Mouse (Mus musculus) forebrain, embryonic 12.5 days (tissue): ENCODE results near the gene Tmed2. TPM values are rescaled to one million over a fixed set of nuclear protein-coding genes. Genes with fewer than 3 reads are reported as not detected.
"Not testable (repeated sequence)": the region's sequence is repeated elsewhere in the genome, so short reads cannot be mapped to it uniquely, and the experiment has no call there.

Experiments used
- ATAC-seq: fragments of 200-750 bp; cut with Nextera tagmentation; 2 replicates; pipeline ENCODE4 v1.8.0; 2017; ENCODE audit warnings: moderate TSS enrichment; ENCODE audit not compliant: low FRiP score
- H3K27ac ChIP-seq: fragments of 300-500 bp; sonication (generic); 2 replicates; pipeline ENCODE4 v1.5.1; 2016; ENCODE audit warnings: mild to moderate bottlenecking
- H3K27me3 ChIP-seq: fragments of 300-500 bp; sonication (generic); 2 replicates; pipeline ENCODE4 v1.6.1; 2016; ENCODE audit warnings: mild to moderate bottlenecking
- H3K36me3 ChIP-seq: fragments of 300-500 bp; sonication (generic); replicated peaks from 2 replicates; pipeline ENCODE4 v1.6.1; 2016; ENCODE audit warnings: mild to moderate bottlenecking
- H3K4me1 ChIP-seq: fragments of 300-500 bp; sonication (generic); 2 replicates; pipeline ENCODE4 v1.6.1; 2016
- H3K4me2 ChIP-seq: fragments of 300-500 bp; sonication (generic); 2 replicates; pipeline ENCODE4 v1.6.1; 2016; ENCODE audit warnings: mild to moderate bottlenecking, moderate library complexity
- H3K4me3 ChIP-seq: fragments of 300-500 bp; sonication (generic); replicated peaks from 2 replicates; pipeline ENCODE4 v1.5.1; 2016; ENCODE audit warnings: mild to moderate bottlenecking
- H3K9ac ChIP-seq: fragments of 300-500 bp; sonication (generic); 2 replicates; pipeline ENCODE4 v1.6.1; 2016; ENCODE audit warnings: mild to moderate bottlenecking
- H3K9me3 ChIP-seq: fragments of 300-500 bp; sonication (generic); 2 replicates; pipeline ENCODE4 v1.6.1; 2016
- WGBS: fragments of 180-500 bp; shearing (Covaris S2); methylation state at CpG from one replicate; pipeline ENCODE4 v1.1.7; 2016; 5-methylcytosine and 5-hydroxymethylcytosine counted together
- polyA plus RNA-seq: library from polyadenylated mRNA; unstranded; fragments of >200 nt; fragmentation: Nextera tagmentation; extraction: Ambion mirVana; gene quantifications from 2 replicates; pipeline ENCODE4 v1.2.1, GENCODE M21; 2016

Tmed2 gene
- polyA plus RNA-seq, 1 experiment from 2014 or later, result 414 TPM

- no peaks in the 10 kb centered on the region for H3K9me3 ChIP-seq
- peak overlapping the region; percentile 82 for H3K4me3 ChIP-seq
- H3K36me3 ChIP-seq, result 0 out of 2 replicates have a peak, but pooled peaks cover 3% of the 10 kb centered on the region
- H3K27me3 ChIP-seq, result no peaks in the 10 kb centered on the region
- ATAC-seq, result no peak
- peak overlapping the region; percentile 74 for H3K4me2 ChIP-seq
- H3K4me1 ChIP-seq, result peaks cover 38% of the 10 kb centered on the region
- 71% methylated on average over 8 of the region's 8 CpGs for WGBS
- peak overlapping the region; percentile 56; the same call in 1 of the 2 replicates for H3K27ac ChIP-seq
- peak overlapping the region; percentile 76; the same call in 1 of the 2 replicates for H3K9ac ChIP-seq
Observed at GRCm38 (mm10) chr5:124529697-124530096, 10.8 kb upstream of the Tmed2 start.

- Histone ChIP-seq H3K9me3 (no peaks in the 10 kb centered on the region), H3K4me2 (peak within 1 kb of the TSS; percentile 74), H3K4me1 (peaks cover 38% of the 10 kb centered on the region), H3K4me3 (peak within 1 kb of the TSS; percentile 82), H3K36me3 (0 out of 2 replicates have a peak, but pooled peaks cover 3% of the 10 kb centered on the region), H3K27ac (peak within 1 kb of the TSS; percentile 82), H3K9ac (peak within 1 kb of the TSS; percentile 76), H3K27me3 (peaks cover 3% of the 10 kb centered on the region; the same call in 1 of the 2 replicates)
- ATAC-seq, result peak; percentile 96
- under 1% methylated on average over 86 of the region's 96 CpGs for WGBS
Observed at GRCm38 (mm10) chr5:124530655-124531582, 9.6 kb upstream of the Tmed2 start, which contains the start of gene Rilpl1. Rilpl1 (minus strand) TSS chr5:124531391.

- H3K27ac ChIP-seq, result peak overlapping the region; percentile 82
- ATAC-seq, result no peak
- no peaks in the 10 kb centered on the region for H3K9me3 ChIP-seq
- H3K4me2 ChIP-seq, result peak overlapping the region; percentile 74
- H3K27me3 ChIP-seq, result peaks cover 5% of the 10 kb centered on the region; the same call in 1 of the 2 replicates
- peak overlapping the region; percentile 82 for H3K4me3 ChIP-seq
- H3K9ac ChIP-seq, result peak overlapping the region; percentile 76
- 9% methylated on average over 14 of the region's 14 CpGs for WGBS
- peaks cover 39% of the 10 kb centered on the region for H3K4me1 ChIP-seq
- H3K36me3 ChIP-seq, result 0 out of 2 replicates have a peak, but pooled peaks cover 3% of the 10 kb centered on the region
Observed at GRCm38 (mm10) chr5:124531583-124531930, 8.9 kb upstream of the Tmed2 start.

- no peak overlapping the region for H3K4me2 ChIP-seq
- H3K9ac ChIP-seq, result 0 out of 2 replicates have a peak overlapping the region, but pooled peaks have one; percentile 13
- no peak for ATAC-seq
- no peaks in the 10 kb centered on the region for H3K36me3 ChIP-seq
- H3K4me1 ChIP-seq, result peaks cover 44% of the 10 kb centered on the region
- H3K4me3 ChIP-seq, result no peak overlapping the region
- H3K27ac ChIP-seq, result no peak overlapping the region
- H3K27me3 ChIP-seq, result peaks cover 10% of the 10 kb centered on the region; the same call in 1 of the 2 replicates
- WGBS, result 32% methylated on average over 7 of the region's 7 CpGs
- H3K9me3 ChIP-seq, result no peaks in the 10 kb centered on the region
Observed at GRCm38 (mm10) chr5:124532451-124532850, 8.0 kb upstream of the Tmed2 start.

- ATAC-seq, result no peak
- H3K36me3 ChIP-seq, result no peaks in the 10 kb centered on the region
- H3K4me2 ChIP-seq, result no peak overlapping the region
- 70% methylated on average over 5 of the region's 5 CpGs for WGBS
- H3K4me3 ChIP-seq, result no peak overlapping the region
- peaks cover 10% of the 10 kb centered on the region; the same call in 1 of the 2 replicates for H3K27me3 ChIP-seq
- no peaks in the 10 kb centered on the region for H3K9me3 ChIP-seq
- peaks cover 24% of the 10 kb centered on the region for H3K4me1 ChIP-seq
- no peak overlapping the region for H3K9ac ChIP-seq
- no peak overlapping the region for H3K27ac ChIP-seq
Observed at GRCm38 (mm10) chr5:124535016-124535415, 5.5 kb upstream of the Tmed2 start.

GRCm38 (mm10) chr5:124536776-124537175, 3.7 kb upstream of the Tmed2 start:
- Histone ChIP-seq H3K36me3 (no peaks in the 10 kb centered on the region), H3K4me1 (peaks cover 14% of the 10 kb centered on the region), H3K9ac (peak overlapping the region; percentile 12; the same call in 1 of the 2 replicates), H3K27me3 (peaks cover 10% of the 10 kb centered on the region; the same call in 1 of the 2 replicates), H3K9me3 (no peaks in the 10 kb centered on the region), H3K27ac (no peak overlapping the region), H3K4me2 (peak overlapping the region; percentile 41), H3K4me3 (peak overlapping the region; percentile 8; the same call in 1 of the 2 replicates)
- WGBS, result 6% methylated on average over 17 of the region's 17 CpGs
- no peak for ATAC-seq

- WGBS, result 76% methylated on average over 16 of the region's 16 CpGs
- peaks cover 10% of the 10 kb centered on the region; the same call in 1 of the 2 replicates for H3K27me3 ChIP-seq
- H3K27ac ChIP-seq, result no peak overlapping the region
- H3K4me2 ChIP-seq, result no peak overlapping the region
- no peaks in the 10 kb centered on the region for H3K9me3 ChIP-seq
- H3K4me1 ChIP-seq, result peaks cover 19% of the 10 kb centered on the region
- no peak overlapping the region for H3K4me3 ChIP-seq
- no peak overlapping the region for H3K9ac ChIP-seq
- peaks cover 11% of the 10 kb centered on the region for H3K36me3 ChIP-seq
- ATAC-seq, result no peak
Observed at GRCm38 (mm10) chr5:124538813-124539792, 1.4 kb upstream of the Tmed2 start.

GRCm38 (mm10) chr5:124539905-124540304, 590 bp upstream of the Tmed2 start:
- H3K4me3 ChIP-seq, result peak overlapping the region; percentile 66
- no peak overlapping the region for H3K27ac ChIP-seq
- H3K4me2 ChIP-seq, result peak overlapping the region; percentile 35
- no peaks in the 10 kb centered on the region for H3K9me3 ChIP-seq
- H3K27me3 ChIP-seq, result peaks cover 10% of the 10 kb centered on the region; the same call in 1 of the 2 replicates
- H3K4me1 ChIP-seq, result peaks cover 19% of the 10 kb centered on the region
- no peak for ATAC-seq
- 75% methylated on average over 4 of the region's 4 CpGs for WGBS
- peaks cover 19% of the 10 kb centered on the region for H3K36me3 ChIP-seq
- H3K9ac ChIP-seq, result peak overlapping the region; percentile 25; the same call in 1 of the 2 replicates

- Histone ChIP-seq H3K27ac (peak overlapping the region; percentile 78), H3K4me1 (peaks cover 19% of the 10 kb centered on the region), H3K4me2 (peak overlapping the region; percentile 75), H3K9ac (peak overlapping the region; percentile 83), H3K9me3 (no peaks in the 10 kb centered on the region), H3K4me3 (peak overlapping the region; percentile 66), H3K36me3 (peaks cover 30% of the 10 kb centered on the region), H3K27me3 (peaks cover 6% of the 10 kb centered on the region; the same call in 1 of the 2 replicates)
- ATAC-seq, result peak; percentile 52
- WGBS, result under 1% methylated on average over 81 of the region's 89 CpGs
Observed at GRCm38 (mm10) chr5:124540905-124541601, 558 bp downstream of the Tmed2 start.

GRCm38 (mm10) chr5:124541602-124541973, 1.1 kb downstream of the Tmed2 start:
- peaks cover 5% of the 10 kb centered on the region; the same call in 1 of the 2 replicates for H3K27me3 ChIP-seq
- H3K4me2 ChIP-seq, result peak overlapping the region; percentile 75
- peak overlapping the region; percentile 66 for H3K4me3 ChIP-seq
- H3K9me3 ChIP-seq, result no peaks in the 10 kb centered on the region
- no peak for ATAC-seq
- H3K27ac ChIP-seq, result no peak overlapping the region; the same call in 1 of the 2 replicates
- H3K36me3 ChIP-seq, result peaks cover 36% of the 10 kb centered on the region
- H3K4me1 ChIP-seq, result peaks cover 18% of the 10 kb centered on the region
- WGBS, result 14% methylated on average over 8 of the region's 8 CpGs
- peak overlapping the region; percentile 83 for H3K9ac ChIP-seq

- H3K4me3 ChIP-seq, ATAC-seq, H3K27ac ChIP-seq, H3K9me3 ChIP-seq, H3K27me3 ChIP-seq, H3K4me2 ChIP-seq, H3K9ac ChIP-seq: not testable (repeated sequence)
- Histone ChIP-seq H3K36me3 (peaks cover 43% of the 10 kb centered on the region), H3K4me1 (peaks cover 15% of the 10 kb centered on the region)
- WGBS, result 89% methylated on average over 4 of the region's 4 CpGs
Observed at GRCm38 (mm10) chr5:124550737-124551136, 10.2 kb downstream of the Tmed2 start.
